Mouse (Mus musculus) liver, postnatal 0 days (tissue): Measurements from ENCODE around the gene Trim2.

Source experiments
- CTCF ChIP-seq: sonication (generic); IDR thresholded peaks from 2 replicates; pipeline ENCODE4 v1.5.1; 2016; ENCODE audit warnings: antibody characterized with exemption, low read depth
- EP300 ChIP-seq: IDR thresholded peaks from 2 replicates; pipeline ENCODE4 v1.6.1; 2016; ENCODE audit warnings: antibody characterized with exemption, low read depth, mild to moderate bottlenecking

GRCm38 (mm10) chr3:84343101-84343500 is 36.4 kb upstream of the Trim2 start:
- TF ChIP-seq CTCF, result no peak
- TF ChIP-seq EP300, result no peak
